Mouse (Mus musculus): ENCODE measurements around the gene Ehhadh. TPM values are rescaled to one million over a fixed set of nuclear protein-coding genes. Genes with fewer than 3 reads are reported as not detected.

Gene Ehhadh
- polyA plus RNA-seq (2015; fragmentation: Nextera tagmentation; extraction: Ambion mirVana), result 2.0 and 2.5 TPM in 2 replicates

DNA sequence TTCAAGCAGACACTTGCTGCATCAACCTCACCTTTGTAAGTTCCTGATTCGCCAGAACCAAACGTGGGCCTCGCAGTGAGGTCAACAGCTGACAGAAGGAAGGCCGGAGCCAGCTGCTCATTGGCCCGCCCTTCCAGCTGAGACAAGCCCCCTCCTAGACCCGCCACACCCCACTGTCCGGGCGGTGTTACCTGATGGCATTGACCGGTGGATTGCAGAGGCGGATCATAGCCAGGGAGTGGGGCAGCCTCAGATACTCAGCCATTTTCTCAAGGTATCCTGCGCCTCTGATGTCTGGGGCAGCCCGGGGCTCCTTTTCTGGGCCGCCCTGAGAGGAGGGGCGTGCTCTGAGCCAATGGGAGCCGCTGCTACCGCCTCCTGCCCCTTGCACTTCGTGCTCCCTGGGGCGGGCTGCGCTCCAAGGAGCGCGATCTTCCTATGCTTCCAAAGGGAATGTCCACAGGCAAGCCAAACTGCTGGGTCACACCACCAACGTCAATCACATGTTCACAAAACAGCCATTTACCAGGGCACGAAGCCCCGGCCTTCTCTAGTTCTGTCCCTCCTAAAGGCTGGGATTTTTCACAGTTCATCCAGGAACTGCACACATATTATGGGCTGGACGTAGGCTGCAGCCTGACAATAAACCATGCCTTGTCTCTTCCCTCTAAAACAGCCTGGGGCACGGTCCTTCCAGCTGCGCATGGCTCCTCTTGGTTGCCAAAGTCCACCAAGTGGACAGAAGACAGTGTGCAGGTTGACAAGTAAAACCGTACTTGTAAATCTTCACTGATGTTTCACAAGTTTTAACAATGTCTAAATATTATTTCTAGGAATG is at the start of gene Ehhadh:
Gene Ehhadh (minus strand): TSS at position 292 of the 838 bp plus-strand sequence.
- H3K27me3 ChIP-seq (replicated peaks; ENCODE audit: insufficient read depth, low read length), result no peaks in the 10 kb centered on the region
- WGBS, result 6% methylated on average over 28 of the region's 28 CpGs
- peak within 1 kb of the TSS; percentile 33; the same call in 1 of the 2 replicates for H3K27ac ChIP-seq (ENCODE audit: low read length)
- no peaks in the 10 kb centered on the region for H3K36me3 ChIP-seq (ENCODE audit: insufficient read depth, low read length)
- H3K9me3 ChIP-seq (ENCODE audit: low read length), result no peaks in the 10 kb centered on the region
- peak within 1 kb of the TSS; percentile 67 for H3K4me2 ChIP-seq (replicated peaks; ENCODE audit: low read depth, low read length)
- peak within 1 kb of the TSS; percentile 34 for H3K9ac ChIP-seq (replicated peaks; ENCODE audit: low read depth)
- peaks cover 3% of the 10 kb centered on the region; the same call in 1 of the 2 replicates for H3K4me1 ChIP-seq (ENCODE audit: insufficient read depth, low read depth, low read length)
- TF ChIP-seq CTCF (IDR thresholded peaks at IDR 0.05) (no peak), EP300 (IDR thresholded peaks at IDR 0.05) (no peak)
- peak; percentile 82 for DNase-seq (ENCODE audit: low spot score)
- peak within 1 kb of the TSS; percentile 43 for H3K4me3 ChIP-seq (ENCODE audit: low read depth, low read length)
- ATAC-seq, result peak; percentile 99

DNA sequence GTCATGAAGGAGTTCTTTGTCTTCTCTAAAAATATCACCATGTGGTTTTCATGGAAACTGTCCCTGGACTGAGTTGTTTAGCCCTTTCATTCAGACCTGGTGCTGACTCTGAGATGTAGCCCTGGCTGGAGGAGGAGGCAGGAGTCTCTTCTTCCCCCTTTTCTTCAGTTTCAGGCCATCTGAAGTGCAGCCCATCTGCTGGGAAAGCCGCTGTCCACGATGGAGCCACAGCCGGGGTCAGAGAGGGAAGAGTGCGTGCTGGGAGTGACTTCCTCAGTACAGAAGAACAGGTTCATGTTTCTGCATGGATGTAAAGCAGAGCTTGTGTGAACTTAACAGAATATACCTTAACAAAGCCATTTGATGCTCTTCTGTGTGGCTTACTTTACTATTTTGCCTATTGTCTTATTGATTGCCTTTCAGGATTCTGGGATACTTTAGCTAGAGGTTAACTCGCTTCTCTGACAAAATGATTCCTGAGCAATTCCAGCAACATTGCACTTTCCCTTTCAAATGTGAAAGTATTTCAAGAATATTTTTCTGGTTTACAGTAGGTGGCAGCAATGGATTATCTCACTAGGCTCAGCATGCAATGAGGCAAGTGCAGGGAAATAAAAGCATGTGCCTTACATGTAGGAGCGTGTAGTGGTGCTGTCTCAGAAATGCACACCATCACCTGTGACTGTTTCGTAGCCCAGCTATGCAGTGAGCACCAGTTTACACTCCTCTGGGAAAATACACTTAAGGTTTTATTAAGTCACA is 48.9 kb upstream of the Ehhadh start:
- peak; percentile 48; the same call in 1 of the 2 replicates for ATAC-seq
- H3K9me3 ChIP-seq (ENCODE audit: low read length), result no peaks in the 10 kb centered on the region
- no peak overlapping the region for H3K4me3 ChIP-seq (ENCODE audit: low read depth, low read length)
- H3K4me2 ChIP-seq (replicated peaks; ENCODE audit: low read depth, low read length), result no peak overlapping the region
- H3K4me1 ChIP-seq (ENCODE audit: insufficient read depth, low read depth, low read length), result no peaks in the 10 kb centered on the region
- WGBS, result 44% methylated on average over 7 of the region's 7 CpGs
- H3K27me3 ChIP-seq (replicated peaks; ENCODE audit: insufficient read depth, low read length), result no peaks in the 10 kb centered on the region
- no peak for TF ChIP-seq EP300 (IDR thresholded peaks at IDR 0.05)
- peak; percentile 78 for TF ChIP-seq CTCF (IDR thresholded peaks at IDR 0.05)
- no peak overlapping the region for H3K27ac ChIP-seq (ENCODE audit: low read length)
- H3K36me3 ChIP-seq (ENCODE audit: insufficient read depth, low read length), result no peaks in the 10 kb centered on the region
- DNase-seq (ENCODE audit: low spot score), result peak; percentile 88
- no peak overlapping the region for H3K9ac ChIP-seq (replicated peaks; ENCODE audit: low read depth)

DNA sequence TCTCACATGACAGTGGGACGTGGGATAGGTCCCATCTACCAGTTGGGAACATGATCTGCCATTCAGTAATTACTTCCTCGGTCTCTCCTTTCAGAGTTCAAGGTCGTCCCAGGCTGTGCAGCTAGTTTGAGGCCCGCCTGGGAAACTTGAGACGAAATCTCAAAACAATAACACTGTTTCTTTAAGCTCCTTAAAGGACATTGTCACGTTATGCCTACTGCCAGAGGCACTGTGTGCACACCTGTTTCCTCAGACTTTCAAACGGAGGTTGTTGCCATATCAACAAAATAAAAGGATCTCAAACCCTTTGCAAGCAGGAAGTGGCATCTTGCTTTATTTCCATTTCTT is 48.0 kb upstream of the Ehhadh start:
- no peak for TF ChIP-seq EP300 (IDR thresholded peaks at IDR 0.05)
- no peak for TF ChIP-seq CTCF (IDR thresholded peaks at IDR 0.05)
- no peak overlapping the region for H3K9ac ChIP-seq (replicated peaks; ENCODE audit: low read depth)
- H3K4me1 ChIP-seq (ENCODE audit: insufficient read depth, low read depth, low read length), result no peaks in the 10 kb centered on the region
- DNase-seq (ENCODE audit: low spot score) (no peak), ATAC-seq (no peak)
- no peaks in the 10 kb centered on the region for H3K27me3 ChIP-seq (replicated peaks; ENCODE audit: insufficient read depth, low read length)
- no peak overlapping the region for H3K4me2 ChIP-seq (replicated peaks; ENCODE audit: low read depth, low read length)
- no peak overlapping the region for H3K4me3 ChIP-seq (ENCODE audit: low read depth, low read length)
- H3K9me3 ChIP-seq (ENCODE audit: low read length), result no peaks in the 10 kb centered on the region
- H3K27ac ChIP-seq (ENCODE audit: low read length), result no peak overlapping the region
- 38% methylated on average over 7 of the region's 7 CpGs for WGBS
- no peaks in the 10 kb centered on the region for H3K36me3 ChIP-seq (ENCODE audit: insufficient read depth, low read length)

DNA sequence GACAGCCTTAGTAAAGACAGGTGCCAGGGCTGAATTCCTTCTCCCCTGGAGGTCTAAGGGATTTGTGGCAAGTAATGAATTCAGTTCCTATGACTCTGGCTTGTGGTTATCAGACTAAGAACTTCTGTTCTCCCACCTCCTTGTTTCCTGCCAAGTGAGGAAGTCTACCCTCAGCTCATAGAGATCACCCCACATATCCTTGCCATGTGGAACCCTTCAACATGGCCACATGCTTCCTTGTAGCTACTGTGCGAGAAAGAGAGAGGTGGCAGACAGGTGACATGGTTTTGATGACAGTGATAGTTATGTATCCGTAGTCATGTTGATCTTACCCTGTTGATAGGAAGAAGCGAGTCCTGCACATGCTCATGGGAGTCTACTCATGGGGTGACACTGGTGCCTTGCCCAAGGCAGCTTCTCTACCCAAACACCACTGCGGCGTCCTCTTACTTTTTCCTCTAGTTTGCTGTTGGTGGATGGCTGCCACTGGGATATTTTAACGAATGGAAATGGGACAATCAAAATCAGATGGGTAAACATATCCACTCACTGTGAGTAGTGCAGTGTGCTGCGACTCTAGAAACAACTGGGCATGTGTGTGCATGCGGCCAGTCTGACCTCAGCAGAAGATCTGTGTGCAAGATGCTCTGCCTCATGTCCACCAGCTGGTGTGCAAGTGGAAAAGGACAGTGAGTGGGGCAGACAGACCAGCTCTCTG is 47.4 kb upstream of the Ehhadh start:
- WGBS, result 72% methylated on average over 8 of the region's 8 CpGs
- ATAC-seq (no peak), DNase-seq (ENCODE audit: low spot score) (no peak)
- H3K4me2 ChIP-seq (replicated peaks; ENCODE audit: low read depth, low read length), result no peak overlapping the region
- H3K9me3 ChIP-seq (ENCODE audit: low read length), result no peaks in the 10 kb centered on the region
- no peaks in the 10 kb centered on the region for H3K36me3 ChIP-seq (ENCODE audit: insufficient read depth, low read length)
- H3K27me3 ChIP-seq (replicated peaks; ENCODE audit: insufficient read depth, low read length), result no peaks in the 10 kb centered on the region
- H3K9ac ChIP-seq (replicated peaks; ENCODE audit: low read depth), result no peak overlapping the region
- TF ChIP-seq CTCF (IDR thresholded peaks at IDR 0.05), result no peak
- no peak for TF ChIP-seq EP300 (IDR thresholded peaks at IDR 0.05)
- no peak overlapping the region for H3K27ac ChIP-seq (ENCODE audit: low read length)
- no peaks in the 10 kb centered on the region for H3K4me1 ChIP-seq (ENCODE audit: insufficient read depth, low read depth, low read length)
- H3K4me3 ChIP-seq (ENCODE audit: low read depth, low read length), result no peak overlapping the region

DNA sequence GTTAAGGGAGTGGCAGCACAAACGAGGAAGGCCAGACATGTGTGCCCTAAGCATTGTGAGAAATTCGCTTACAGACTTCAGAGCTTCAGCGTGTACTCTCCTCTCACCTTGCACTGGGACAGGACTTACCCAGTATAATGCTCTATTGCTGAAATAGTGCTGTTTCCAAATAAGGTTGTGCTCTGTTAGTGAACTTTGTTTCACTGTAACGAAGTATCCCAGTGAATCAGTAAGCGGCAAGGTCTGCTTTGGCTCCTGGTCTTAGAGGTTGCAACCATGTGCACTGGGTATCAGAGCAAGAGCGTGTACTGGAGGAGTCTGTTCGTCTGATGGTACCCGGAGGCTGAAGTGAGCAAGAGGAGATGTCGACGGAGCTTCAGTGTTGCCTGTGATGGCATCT is 46.4 kb upstream of the Ehhadh start:
- WGBS, result 77% methylated on average over 10 of the region's 10 CpGs
- H3K9ac ChIP-seq (replicated peaks; ENCODE audit: low read depth), result no peak overlapping the region
- TF ChIP-seq EP300 (IDR thresholded peaks at IDR 0.05) (no peak), CTCF (IDR thresholded peaks at IDR 0.05) (no peak)
- H3K36me3 ChIP-seq (ENCODE audit: insufficient read depth, low read length), result no peaks in the 10 kb centered on the region
- DNase-seq (ENCODE audit: low spot score) (no peak), ATAC-seq (no peak)
- no peaks in the 10 kb centered on the region for H3K27me3 ChIP-seq (replicated peaks; ENCODE audit: insufficient read depth, low read length)
- H3K4me3 ChIP-seq (ENCODE audit: low read depth, low read length), result no peak overlapping the region
- no peak overlapping the region for H3K27ac ChIP-seq (ENCODE audit: low read length)
- no peaks in the 10 kb centered on the region for H3K4me1 ChIP-seq (ENCODE audit: insufficient read depth, low read depth, low read length)
- no peaks in the 10 kb centered on the region for H3K9me3 ChIP-seq (ENCODE audit: low read length)
- H3K4me2 ChIP-seq (replicated peaks; ENCODE audit: low read depth, low read length), result no peak overlapping the region

DNA sequence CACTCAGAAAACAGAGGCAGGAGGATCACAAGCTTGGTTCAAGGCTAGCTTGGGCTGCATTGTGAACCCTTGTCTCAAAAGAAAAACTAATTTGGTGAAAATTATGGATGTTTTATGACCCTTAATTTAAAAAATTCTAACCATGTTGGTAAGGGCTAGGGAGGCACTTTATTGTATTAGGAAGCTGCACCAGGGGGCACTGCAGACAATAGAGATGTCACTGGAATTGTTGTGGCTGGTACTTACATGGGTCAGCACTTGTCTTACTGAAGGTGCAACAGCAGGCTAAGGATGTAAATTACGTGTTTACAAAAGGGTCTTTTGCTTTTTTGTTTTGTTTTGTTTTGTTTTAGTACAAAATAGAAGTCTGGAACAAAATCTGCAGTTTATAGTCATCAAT is 45.9 kb upstream of the Ehhadh start:
- no peak overlapping the region for H3K4me3 ChIP-seq (ENCODE audit: low read depth, low read length)
- H3K9me3 ChIP-seq (ENCODE audit: low read length), result no peaks in the 10 kb centered on the region
- DNase-seq (ENCODE audit: low spot score) (no peak), ATAC-seq (no peak)
- H3K9ac ChIP-seq (replicated peaks; ENCODE audit: low read depth), result no peak overlapping the region
- 74% methylated on average over 1 of the region's 1 CpGs for WGBS
- H3K4me1 ChIP-seq (ENCODE audit: insufficient read depth, low read depth, low read length), result no peaks in the 10 kb centered on the region
- H3K27me3 ChIP-seq (replicated peaks; ENCODE audit: insufficient read depth, low read length), result no peaks in the 10 kb centered on the region
- H3K36me3 ChIP-seq (ENCODE audit: insufficient read depth, low read length), result no peaks in the 10 kb centered on the region
- H3K4me2 ChIP-seq (replicated peaks; ENCODE audit: low read depth, low read length), result no peak overlapping the region
- no peak for TF ChIP-seq EP300 (IDR thresholded peaks at IDR 0.05)
- TF ChIP-seq CTCF (IDR thresholded peaks at IDR 0.05), result 0 out of 2 replicates have a peak, but pooled peaks have one; percentile 27
- no peak overlapping the region for H3K27ac ChIP-seq (ENCODE audit: low read length)
